Mouse (Mus musculus) E14TG2a.4 (cell line): ENCODE results near the gene Palm3.

Experiments used
- CTCF ChIP-seq: conservative IDR thresholded peaks from 2 replicates; pipeline ENCODE4 v1.5.1; 2014; ENCODE audit warnings: low read length
- POU5F1 ChIP-seq: IDR thresholded peaks from 2 replicates; pipeline ENCODE4 v1.6.1; 2014; ENCODE audit warnings: low read length, borderline replicate concordance

DNA sequence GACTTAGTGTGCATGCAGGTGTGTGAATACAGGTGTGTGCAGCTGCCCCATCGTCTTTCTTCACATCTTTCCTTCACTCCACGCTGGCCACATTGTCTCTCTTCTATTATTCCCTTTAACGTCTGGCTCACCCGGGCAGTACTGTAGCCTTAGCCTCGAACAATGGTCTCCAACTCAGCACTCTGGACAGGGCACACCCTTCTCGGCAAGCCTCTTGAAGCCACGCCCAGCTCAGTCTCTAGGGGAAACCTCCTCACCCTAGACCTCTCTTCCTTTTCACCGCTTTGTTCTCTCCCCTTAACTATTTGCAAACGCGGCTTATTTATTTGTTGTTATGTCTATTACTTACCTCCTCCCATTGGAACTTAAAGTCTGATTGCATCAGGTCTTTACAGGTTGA is 6.2 kb downstream of the Palm3 start:
- no peak for TF ChIP-seq CTCF
- no peak for TF ChIP-seq POU5F1
